Mouse (Mus musculus) adrenal gland (tissue): ENCODE data around the gene Kif1a.

Source experiments
- intact Hi-C: fragments of 180-260 bp; cut with DNase I; formaldehyde crosslinking; loops from one replicate; pipeline ENCODE4 v1.15.1; 2025
- long read RNA-seq, 2 experiments: library from polyadenylated mRNA; unstranded; transcript quantifications; one replicate each; pipeline ENCODE4 v2.0.0; 2020; ENCODE audit warnings: borderline replicate concordance in 1 of 2; ENCODE audit not compliant: insufficient replicate concordance in 1 of 2

Gene Kif1a
- long read RNA-seq, experiment 1, partial matches to known transcripts: 8 of 12 reads
- long read RNA-seq, experiment 1, other reads (novel, unspliced or antisense): 4 of 12 reads
- long read RNA-seq, experiment 2, partial matches to known transcripts: 24 of 32 reads
- long read RNA-seq, experiment 2, other reads (novel, unspliced or antisense): 8 of 32 reads

- intact Hi-C loops: no loop called here
Measured at GRCm38 (mm10) chr1:93101571-93102061, at the start of gene Kif1a. Kif1a (minus strand) TSS chr1:93101951.

GRCm38 (mm10) chr1:93150907-93151661 lies 49.3 kb upstream of the Kif1a start:
- intact Hi-C loops: no loop called here

GRCm38 (mm10) chr1:93144176-93144575 lies 42.4 kb upstream of the Kif1a start:
- intact Hi-C loops: no loop called here

GRCm38 (mm10) chr1:93142871-93143270 lies 41.1 kb upstream of the Kif1a start:
- intact Hi-C loops: no loop called here

- intact Hi-C loops: no loop called here
Measured at GRCm38 (mm10) chr1:93139713-93140112, 38.0 kb upstream of the Kif1a start.

- intact Hi-C loops: no loop called here
Measured at GRCm38 (mm10) chr1:93138534-93138933, 36.8 kb upstream of the Kif1a start.

GRCm38 (mm10) chr1:93135036-93135526 lies 33.3 kb upstream of the Kif1a start, which contains the start of gene Agxt:
Agxt (plus strand) TSS chr1:93135240.
- intact Hi-C loops: no loop called here

- intact Hi-C loops: no loop called here
Measured at GRCm38 (mm10) chr1:93132676-93133075, 30.9 kb upstream of the Kif1a start.

- intact Hi-C loops: no loop called here
Measured at GRCm38 (mm10) chr1:93130242-93130983, 28.7 kb upstream of the Kif1a start.

GRCm38 (mm10) chr1:93128710-93129349 lies 27.1 kb upstream of the Kif1a start:
- intact Hi-C loops: loop anchor here (10.0 kb wide), 1 partner anchor 174 kb away; the partner anchor contains the start of gene Gpr35

GRCm38 (mm10) chr1:93128209-93128608 lies 26.5 kb upstream of the Kif1a start:
- intact Hi-C loops: loop anchor here (10.0 kb wide), 1 partner anchor 173 kb away; the partner anchor contains the start of gene Gpr35

GRCm38 (mm10) chr1:93125256-93125655 lies 23.5 kb upstream of the Kif1a start:
- intact Hi-C loops: loop anchor here (10.0 kb wide), 1 partner anchor 170 kb away; the partner anchor contains the start of gene Gpr35

- intact Hi-C loops: loop anchor here (10.0 kb wide), 1 partner anchor 169 kb away; the partner anchor contains the start of gene Gpr35
Measured at GRCm38 (mm10) chr1:93124066-93124465, 22.3 kb upstream of the Kif1a start.

GRCm38 (mm10) chr1:93123179-93123854 lies 21.6 kb upstream of the Kif1a start:
- intact Hi-C loops: loop anchor here (10.0 kb wide), 1 partner anchor 169 kb away; the partner anchor contains the start of gene Gpr35

GRCm38 (mm10) chr1:93118816-93119215 lies 17.1 kb upstream of the Kif1a start:
- intact Hi-C loops: no loop called here

- intact Hi-C loops: no loop called here
Measured at GRCm38 (mm10) chr1:93115471-93115870, 13.7 kb upstream of the Kif1a start.

- intact Hi-C loops: no loop called here
Measured at GRCm38 (mm10) chr1:93114713-93115463, 13.1 kb upstream of the Kif1a start.

GRCm38 (mm10) chr1:93102700-93103099 lies 949 bp upstream of the Kif1a start:
- intact Hi-C loops: no loop called here
